Comparison of ENCODE assay signal across 12 mouse cellular contexts in genomic region chr5:107684380-107684779, GRCm38 (mm10). TPM values are rescaled to one million over a fixed set of nuclear protein-coding genes. Genes with fewer than 3 reads are reported as not detected.
DNase-seq lines count a peak whose midpoint lies in the region; ATAC-seq and TF ChIP-seq lines count a peak whose summit lies in the region.
"Had no signal": no experiment of that assay in that cellular context is flagged by ENCODE, and none has a peak within 500 bp of the region (broad histone marks: within the 10 kb centered on the region; RNA-seq: fewer than 3 reads in every experiment).

No protein-coding gene starts in this region.

- dilution Hi-C loops in CH12.LX (cut with MboI; ENCODE audit: extremely low pct_ligation_motif_present, extremely low pct_unique_long_range_greater_than_20kb, low sequenced_read_pairs) = no loop called here

- no peaks in the 10 kb centered on the region for H3K4me1 ChIP-seq in intestine, postnatal 0 days (replicated peaks; ENCODE audit: control insufficient read depth, insufficient read depth, low read length)
- peaks cover 4% of the 10 kb centered on the region for H3K4me1 ChIP-seq in intestine, embryonic 15.5 days (replicated peaks)
- peaks cover 3 to 7% of the 10 kb centered on the region in 2 experiments; a peak in 2 of 4 replicates for H3K4me1 ChIP-seq in CH12.LX (ENCODE audit: control insufficient read depth in 1 of 2, insufficient read depth in 2 of 2)

- H3K27me3 ChIP-seq in intestine, postnatal 0 days (replicated peaks; ENCODE audit: control insufficient read depth, insufficient read depth, low read length) = no peaks in the 10 kb centered on the region
- H3K27me3 ChIP-seq in intestine, embryonic 15.5 days (replicated peaks) = no peaks in the 10 kb centered on the region
- no peaks in the 10 kb centered on the region for H3K27me3 ChIP-seq in CH12.LX (replicated peaks)

- H3K4me3 ChIP-seq in intestine, postnatal 0 days (ENCODE audit: low read depth, low read length) = no peak overlapping the region
- no peak overlapping the region for H3K4me3 ChIP-seq in intestine, embryonic 15.5 days (replicated peaks)
- no peak overlapping the region for H3K4me3 ChIP-seq in CH12.LX (replicated peaks in 1 of 3; ENCODE audit: low read depth in 2 of 3, low read length in 2 of 3, poor library complexity in 1 of 3)
- H3K4me3 ChIP-seq: gastrocnemius, adult 2 months; limb, embryonic 13.5 days; neural tube, embryonic 15.5 days had no signal

- H3K9ac ChIP-seq in intestine, postnatal 0 days (ENCODE audit: low read depth, low read length) = no peak overlapping the region
- H3K9ac ChIP-seq in intestine, embryonic 15.5 days = no peak overlapping the region
- H3K9ac ChIP-seq in CH12.LX (ENCODE audit: insufficient read depth, low read depth) = no peak overlapping the region
- H3K9ac ChIP-seq: limb, embryonic 13.5 days; neural tube, embryonic 15.5 days had no signal

- no peak overlapping the region for H3K4me2 ChIP-seq in intestine, postnatal 0 days (replicated peaks; ENCODE audit: low read depth)
- H3K4me2 ChIP-seq in intestine, embryonic 15.5 days (replicated peaks) = no peak overlapping the region
- no peak overlapping the region for H3K4me2 ChIP-seq in CH12.LX (ENCODE audit: insufficient read depth, low read depth, poor library complexity, severe bottlenecking)
- H3K4me2 ChIP-seq: limb, embryonic 13.5 days; neural tube, embryonic 15.5 days had no signal

- TF ChIP-seq CTCF in intestine, postnatal 0 days (IDR thresholded peaks at IDR 0.05; ENCODE audit: low read depth) = peak; percentile 57
- TF ChIP-seq CTCF in CH12.LX (conservative IDR thresholded peaks at IDR 0.05 in 1 of 2, IDR thresholded peaks at IDR 0.05 in 1 of 2; ENCODE audit: low read depth in 2 of 2, low read length in 2 of 2) = peak; percentile 33 to 80; a peak in 3 of 4 replicates

- no peaks in the 10 kb centered on the region for H3K9me3 ChIP-seq in intestine, postnatal 0 days (ENCODE audit: control insufficient read depth)
- H3K9me3 ChIP-seq in intestine, embryonic 15.5 days = no peaks in the 10 kb centered on the region
- no peaks in the 10 kb centered on the region for H3K9me3 ChIP-seq in CH12.LX (replicated peaks; ENCODE audit: low read length)
- H3K9me3 ChIP-seq: limb, embryonic 13.5 days; neural tube, embryonic 15.5 days had no signal

- no peak for ATAC-seq in intestine, postnatal 0 days
- no peak for ATAC-seq in intestine, embryonic 15.5 days
- ATAC-seq in granulocyte monocyte progenitor cell, adult 5-6 weeks (replicated peaks; ENCODE audit: poor library complexity, severe bottlenecking) = peak; percentile 33; the same call in 1 of the 2 replicates

- H3K27ac ChIP-seq in intestine, postnatal 0 days (ENCODE audit: low read depth, low read length) = no peak overlapping the region
- H3K27ac ChIP-seq in intestine, embryonic 15.5 days = no peak overlapping the region
- H3K27ac ChIP-seq in CH12.LX (ENCODE audit: insufficient read depth, low read depth) = no peak overlapping the region
- H3K27ac ChIP-seq: gastrocnemius, adult 2 months; limb, embryonic 13.5 days; neural tube, embryonic 15.5 days had no signal

- WGBS in intestine, postnatal 0 days = 60% methylated on average over 2 of the region's 2 CpGs
- WGBS in intestine, embryonic 15.5 days = 72% methylated on average over 2 of the region's 2 CpGs

- TF ChIP-seq POLR2A in CH12.LX (IDR thresholded peaks at IDR 0.05; ENCODE audit: low read depth, low read length) = no peak

- H3K36me3 ChIP-seq in intestine, postnatal 0 days (ENCODE audit: control insufficient read depth, insufficient read depth) = no peaks in the 10 kb centered on the region
- no peaks in the 10 kb centered on the region for H3K36me3 ChIP-seq in intestine, embryonic 15.5 days
- H3K36me3 ChIP-seq in CH12.LX (replicated peaks in 1 of 2; ENCODE audit: control insufficient read depth in 1 of 2, insufficient read depth in 1 of 2, low read length in 1 of 2) = no peaks in the 10 kb centered on the region
- H3K36me3 ChIP-seq: limb, embryonic 13.5 days; neural tube, embryonic 15.5 days had no signal

- peak; percentile 21 for DNase-seq in lung, postnatal 36 days
- DNase-seq in lung, postnatal 25 days (ENCODE audit: low spot score) = no peak
- peak; percentile 27 for DNase-seq in CH12.LX (ENCODE audit: extremely low read depth)
- DNase-seq in cerebellum, postnatal 14 days = no peak
- DNase-seq in right cerebral cortex, adult 2 months (ENCODE audit: low spot score in 2 of 2) = no peak
- DNase-seq: gastrocnemius, adult 2 months; right cerebral cortex, postnatal 25 days had no signal

- peak; percentile 69 for TF ChIP-seq RAD21 in CH12.LX (IDR thresholded peaks at IDR 0.05; ENCODE audit: low read depth, low read length)

- in situ Hi-C loops in CH12.LX (cut with MboI; ENCODE audit: low pct_ligation_motif_present, low pct_unique_long_range_greater_than_20kb, low sequenced_read_pairs) = no loop called here

- no peaks in the 10 kb centered on the region for H3K79me2 ChIP-seq in CH12.LX (replicated peaks; ENCODE audit: control insufficient read depth, extremely low read depth, insufficient read depth, poor library complexity, severe bottlenecking)

- TF ChIP-seq EP300 in CH12.LX (IDR thresholded peaks at IDR 0.05; ENCODE audit: low read length) = no peak

TF ChIP-seq in CH12.LX, 34 proteins besides CTCF, POLR2A, EP300 and RAD21:
- peak; percentile 20; the same call in 1 of the 2 replicates for TF ChIP-seq ZC3H11A (IDR thresholded peaks at IDR 0.05; ENCODE audit: low read depth, low read length)
- TF ChIP-seq MXI1 (IDR thresholded peaks at IDR 0.05; ENCODE audit: low read depth, low read length) = no peak
- no peak for TF ChIP-seq POLR2AphosphoS2 (IDR thresholded peaks at IDR 0.05; ENCODE audit: low read depth, low read length)
- TF ChIP-seq NRF1 (IDR thresholded peaks at IDR 0.05; ENCODE audit: low read depth, low read length) = no peak
- no peak for TF ChIP-seq MAX (IDR thresholded peaks at IDR 0.05; ENCODE audit: low read length)
- TF ChIP-seq MEF2A (IDR thresholded peaks at IDR 0.05; ENCODE audit: borderline replicate concordance, low read depth, low read length) = no peak
- no peak for TF ChIP-seq ZNF384 (IDR thresholded peaks at IDR 0.05; ENCODE audit: low read depth, low read length)
- TF ChIP-seq CHD1 (IDR thresholded peaks at IDR 0.05; ENCODE audit: low read depth, low read length) = no peak
- no peak for TF ChIP-seq TCF12 (IDR thresholded peaks at IDR 0.05; ENCODE audit: low read depth, low read length)
- peak; percentile 84 for TF ChIP-seq SMC3 (IDR thresholded peaks at IDR 0.05; ENCODE audit: low read depth, low read length)

RNA-seq across cellular contexts. Expression of gene Gfi1, which starts 41.5 kb away (rescaled TPM):
- 0.37 and 0.38 TPM in 2 replicates for polyA plus RNA-seq in intestine, postnatal 0 days (2015; fragmentation: Nextera tagmentation; extraction: Ambion mirVana)
- polyA plus RNA-seq in intestine, embryonic 15.5 days (2015; fragmentation: Nextera tagmentation; extraction: Ambion mirVana) = 1.2 and 2.2 TPM in 2 replicates
- 1.2 and 1.4 TPM in 2 replicates for total RNA-seq in CH12.LX (2012; rRNA removed)
- total RNA-seq in CH12.LX (2014; rRNA removed) = 1.5 TPM in 2 replicates
- polyA plus RNA-seq in CH12.LX (2012; ENCODE audit: insufficient read length, low read depth) = 0.99 and 1.2 TPM in 2 replicates
- total RNA-seq in granulocyte monocyte progenitor cell, adult 5-6 weeks (2014; fragmentation: Nextera tagmentation) = 42.2 and 60.6 TPM in 2 replicates
- 53.9 and 54.4 TPM in 2 replicates for total RNA-seq in granulocyte monocyte progenitor cell, adult 5-6 weeks (2017)
- total RNA-seq: gastrocnemius, adult 2 months had no signal
- polyA plus RNA-seq: neural tube, embryonic 15.5 days had no signal

Comparison
In these comparisons a context has a peak if more than half of its experiments do, and no peak if none do; other contexts are left out.
1. DNase-seq: peak in lung, postnatal 36 days (single experiment) and CH12.LX (single experiment); none in lung, postnatal 25 days (single experiment), cerebellum, postnatal 14 days (0 of 2) and right cerebral cortex, adult 2 months (0 of 2).